Mouse (Mus musculus): ENCODE measurements around the gene Vps35l.

Vps35l gene

DNA sequence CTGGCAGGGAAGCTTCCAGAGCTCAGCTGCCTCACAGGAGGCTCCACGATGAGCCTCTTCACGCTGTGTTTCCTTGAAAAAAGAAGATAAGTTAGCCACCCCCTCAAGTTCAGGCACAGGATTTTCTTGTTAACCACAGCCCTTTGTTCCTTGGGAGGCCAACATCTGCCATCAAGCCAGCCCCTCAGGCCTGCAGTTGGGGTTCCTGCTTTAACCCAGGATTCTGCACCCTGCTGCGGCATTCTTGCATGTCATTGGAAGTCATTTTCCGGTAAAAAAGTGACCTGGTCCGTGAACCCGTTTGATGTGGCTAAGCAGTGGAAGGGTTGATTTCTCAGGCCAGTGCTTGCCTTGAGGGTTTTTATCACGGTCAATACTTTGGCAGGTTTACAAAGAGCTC, 84.4 kb downstream of the Vps35l start:
- no peak for DNase-seq

DNA sequence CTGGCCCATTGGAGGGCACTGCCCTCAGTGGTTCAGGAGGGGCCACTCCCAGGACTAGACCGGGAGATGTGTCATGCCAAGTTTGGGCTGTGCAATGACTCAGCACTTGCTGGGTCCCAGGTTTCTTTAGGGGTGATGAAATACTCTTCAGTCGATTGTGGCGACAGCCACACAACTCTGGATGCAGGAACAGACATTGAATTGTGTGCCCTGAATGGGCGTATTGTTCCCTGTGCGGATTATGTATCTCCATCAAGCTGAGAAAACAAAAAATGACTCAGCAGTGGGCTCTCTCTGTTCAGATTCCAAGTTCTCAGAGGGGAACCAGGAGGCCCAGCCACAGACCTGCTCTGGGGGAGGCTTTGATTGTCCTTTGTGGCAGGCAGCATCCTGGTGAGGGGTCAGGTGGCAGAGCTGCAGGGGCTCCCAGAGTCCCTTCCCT, 88.0 kb downstream of the Vps35l start:
- no peak for DNase-seq

GRCm38 (mm10) chr7:118837901-118838300, 97.9 kb downstream of the Vps35l start:
- DNase-seq: no peak

- DNase-seq: no peak
Measured at GRCm38 (mm10) chr7:118841030-118841745, 101.2 kb downstream of the Vps35l start.

GRCm38 (mm10) chr7:118841796-118842195, 101.8 kb downstream of the Vps35l start:
- no peak for DNase-seq

GRCm38 (mm10) chr7:118842938-118843337, 102.9 kb downstream of the Vps35l start:
- no peak for DNase-seq

DNA sequence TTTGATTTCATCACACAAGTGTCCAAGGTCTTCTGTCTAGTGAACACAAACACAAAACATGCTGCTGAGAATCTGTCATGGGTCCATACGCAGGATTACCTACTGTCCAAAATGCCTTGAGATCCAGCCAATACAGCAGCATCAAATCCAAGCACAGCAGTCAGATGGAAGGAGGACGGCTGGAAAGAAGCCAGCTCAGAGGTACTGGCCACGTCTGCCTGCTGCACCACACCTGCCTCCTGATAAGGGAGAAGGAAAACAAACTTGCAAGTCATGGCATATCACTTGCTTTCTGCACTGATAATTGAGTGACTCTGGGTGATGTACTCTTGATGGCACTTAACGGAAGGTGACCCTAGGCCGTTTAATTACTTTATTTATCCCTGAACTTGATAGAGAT, 105.1 kb downstream of the Vps35l start:
- DNase-seq: no peak

DNA sequence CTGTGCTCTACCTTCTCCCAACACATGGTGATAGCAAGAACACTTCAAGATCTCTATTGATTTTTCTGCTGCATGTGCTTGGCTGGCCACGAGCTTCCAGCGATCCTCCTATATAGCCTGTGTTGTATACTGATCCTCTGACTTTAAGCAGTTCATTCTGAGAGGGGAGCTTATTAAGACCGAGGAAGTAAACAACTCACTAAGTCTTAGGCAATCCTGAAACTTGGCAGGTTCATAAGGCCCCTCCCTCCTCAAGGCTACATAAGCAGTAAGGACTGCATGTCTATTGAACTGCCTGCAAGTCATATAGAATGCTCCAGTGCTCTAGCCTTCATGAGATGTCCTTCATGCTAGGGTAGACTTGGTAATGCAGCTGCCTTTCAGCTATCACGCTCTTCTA, 106.3 kb downstream of the Vps35l start:
- no peak for DNase-seq

DNA sequence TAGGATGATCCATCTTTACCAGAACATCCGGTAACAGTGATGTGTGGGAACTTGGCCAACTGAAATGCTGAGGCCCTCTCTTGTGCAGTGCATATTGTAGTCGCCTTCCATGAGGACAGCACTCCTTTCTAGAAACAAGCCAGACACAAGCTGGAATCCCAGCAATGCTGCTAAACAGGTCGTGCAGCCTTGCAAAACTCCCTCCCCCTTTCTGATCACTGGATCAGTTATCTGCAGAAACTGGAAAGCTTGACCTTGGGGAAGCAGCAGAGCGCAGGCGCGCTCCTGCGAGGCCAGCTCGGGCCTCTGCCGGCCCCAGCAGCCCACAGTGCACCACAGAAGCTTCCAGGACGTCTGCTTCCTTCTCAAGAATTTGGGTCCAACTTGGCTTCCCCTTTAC, 108.8 kb downstream of the Vps35l start:
- peak; percentile 43 to 64 for DNase-seq

- DNase-seq: no peak
Measured at GRCm38 (mm10) chr7:118849543-118850250, 109.7 kb downstream of the Vps35l start.

DNA sequence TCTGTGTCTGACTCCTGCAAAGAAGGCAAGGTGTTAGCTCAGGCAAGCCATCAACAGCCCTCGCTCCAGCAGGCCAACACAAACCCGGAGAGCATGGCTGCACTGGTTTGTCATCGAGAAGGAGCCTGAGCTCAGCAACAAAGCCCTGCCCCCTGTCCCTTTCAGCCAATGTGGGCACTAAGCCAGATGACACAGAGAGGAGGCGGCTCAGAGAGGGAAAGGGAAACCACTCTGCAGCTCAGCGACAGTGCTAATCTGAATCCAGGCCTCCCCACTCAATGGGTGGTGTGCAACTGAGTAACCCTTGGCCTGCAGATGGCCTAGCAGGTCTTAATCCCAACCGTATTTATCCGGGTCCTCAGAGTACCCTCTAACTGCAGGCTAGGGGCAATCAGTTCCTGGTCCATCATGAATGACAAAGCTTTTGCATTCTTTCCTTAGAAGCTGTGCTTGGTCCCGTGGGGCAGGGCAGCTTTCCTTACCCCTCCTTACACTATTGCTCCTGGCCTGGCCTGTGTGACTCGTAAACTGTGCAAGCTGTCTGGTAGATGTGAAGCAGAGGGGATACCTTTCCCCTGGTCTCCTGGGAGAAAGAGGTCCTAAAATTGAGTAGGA, 110.8 kb downstream of the Vps35l start:
- DNase-seq: peak in 1 of 2 experiments; percentile 10

DNA sequence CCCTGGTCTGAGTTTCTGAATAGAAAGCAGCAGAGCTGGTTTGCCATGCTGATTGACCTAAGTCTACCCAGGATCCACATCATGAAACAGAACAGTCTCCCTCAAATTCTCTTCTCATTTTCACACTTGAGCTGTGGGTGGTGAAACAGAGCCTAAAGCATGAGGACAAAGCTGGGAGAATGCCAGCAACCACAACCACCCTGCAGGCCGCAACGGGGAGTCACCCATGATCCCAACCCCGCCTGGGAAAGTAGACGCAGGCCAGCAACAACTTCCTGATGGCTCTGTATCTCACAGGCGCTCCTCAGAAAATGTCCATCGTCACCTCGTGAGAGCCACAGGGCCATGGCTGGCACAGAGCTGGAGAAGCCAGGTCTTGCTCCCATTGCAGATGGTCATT, 111.5 kb downstream of the Vps35l start:
- no peak for DNase-seq

- DNase-seq: no peak
Measured at GRCm38 (mm10) chr7:118852611-118853010, 112.6 kb downstream of the Vps35l start.

DNA sequence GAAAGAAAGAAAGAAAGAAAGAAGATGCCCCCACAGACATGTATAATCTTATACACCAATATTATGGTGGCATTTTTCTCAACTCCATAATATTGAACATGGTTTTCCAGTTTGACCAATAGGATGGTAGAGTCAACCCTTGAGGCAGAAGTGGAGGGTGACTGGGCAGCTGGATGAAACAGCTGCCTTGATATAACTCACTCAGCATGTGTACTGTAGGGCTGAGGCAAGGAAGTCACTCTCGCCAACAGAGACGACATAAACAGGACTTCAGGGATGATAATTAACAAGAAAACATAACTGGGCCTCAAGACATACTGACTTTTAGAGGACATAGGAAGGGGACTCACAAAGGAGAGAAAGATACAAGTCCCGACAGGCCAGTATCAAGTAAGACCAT, 114.6 kb downstream of the Vps35l start:
- DNase-seq: no peak

DNA sequence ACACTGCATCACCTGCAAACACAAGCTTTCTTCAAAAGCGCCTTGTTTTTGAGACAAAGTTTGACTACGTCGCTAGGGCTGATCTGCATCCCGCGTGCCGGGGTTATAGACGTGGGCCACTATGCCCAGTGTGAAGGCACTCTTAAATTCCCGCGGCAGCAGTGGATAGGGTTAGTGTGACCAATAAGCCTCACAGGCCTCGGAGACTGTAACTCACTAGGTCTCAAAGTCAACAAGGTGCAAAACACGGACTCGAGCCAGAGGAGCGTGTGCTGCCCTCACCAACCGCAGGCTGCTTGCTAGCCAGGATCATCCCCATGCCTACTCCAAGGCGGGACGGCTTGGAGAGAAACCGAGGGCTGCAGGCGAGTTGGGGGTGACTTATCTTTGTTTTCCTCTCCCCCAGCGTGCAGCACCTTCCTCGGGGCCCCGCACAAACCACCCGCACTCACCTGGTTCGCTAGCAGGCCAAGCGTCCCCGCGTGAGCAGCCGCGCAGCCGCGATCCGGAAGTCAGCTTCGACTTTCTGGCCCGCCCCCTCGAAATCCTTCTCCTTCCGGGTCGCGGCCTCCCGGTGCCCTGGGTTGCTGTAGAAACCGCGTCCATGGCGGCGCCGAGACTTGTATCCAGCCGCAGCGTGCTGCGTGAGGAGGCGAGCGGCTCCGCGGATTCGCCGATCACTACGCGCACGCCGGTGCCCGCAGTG, 115.3 kb downstream of the Vps35l start, which contains the start of gene Iqck:
TSS of gene Iqck (plus strand) at position 582 of the 706 bp plus-strand sequence.
- peak; percentile 93 for DNase-seq

GRCm38 (mm10) chr7:118855877-118856304, 115.9 kb downstream of the Vps35l start, which contains the start of gene Knop1:
Gene Knop1, minus strand, starts transcription at chr7:118856254.
- DNase-seq: no peak

DNA sequence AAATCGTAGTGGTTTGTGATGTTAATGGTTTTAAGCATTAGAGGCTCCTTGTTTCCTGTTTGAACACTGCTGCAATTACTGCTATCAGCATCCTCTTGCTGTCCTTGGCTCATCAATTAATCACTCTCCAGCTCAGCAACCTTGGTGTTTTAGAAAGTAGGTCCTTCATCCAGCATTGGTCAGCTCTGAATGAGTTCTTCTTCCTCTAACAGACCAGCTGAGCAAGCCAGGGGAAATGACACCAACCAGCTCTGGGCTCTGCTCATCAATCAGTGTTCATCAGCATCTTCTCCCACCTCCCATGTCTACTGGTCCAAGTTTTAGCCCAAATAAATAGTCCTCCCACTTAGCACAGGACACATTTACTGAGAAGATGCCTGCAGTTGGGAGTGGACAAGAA, 118.6 kb downstream of the Vps35l start:
- DNase-seq: no peak

DNA sequence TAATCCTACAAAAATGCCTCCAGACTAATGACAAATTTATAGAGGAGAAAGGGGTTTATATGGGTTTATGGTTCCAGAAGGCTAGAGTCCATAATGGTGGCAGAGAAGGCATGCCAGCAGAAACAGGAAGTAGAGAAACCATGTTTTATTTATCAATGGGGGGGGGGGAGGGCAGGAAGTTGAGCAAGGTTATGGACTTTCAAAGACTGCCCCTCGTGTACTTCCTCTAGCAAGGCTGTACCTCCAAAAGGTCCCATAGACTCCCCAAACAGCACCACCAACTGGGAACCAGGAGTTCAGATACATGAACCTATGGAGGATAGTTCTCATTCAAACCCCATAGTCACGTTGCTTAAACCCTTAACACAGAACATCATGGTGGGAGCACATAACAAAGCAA, 125.3 kb downstream of the Vps35l start:
- DNase-seq: no peak

- no peak for DNase-seq
Measured at GRCm38 (mm10) chr7:118879466-118880029, 139.5 kb downstream of the Vps35l start.

GRCm38 (mm10) chr7:118883957-118884356, 143.9 kb downstream of the Vps35l start:
- no peak for DNase-seq

DNA sequence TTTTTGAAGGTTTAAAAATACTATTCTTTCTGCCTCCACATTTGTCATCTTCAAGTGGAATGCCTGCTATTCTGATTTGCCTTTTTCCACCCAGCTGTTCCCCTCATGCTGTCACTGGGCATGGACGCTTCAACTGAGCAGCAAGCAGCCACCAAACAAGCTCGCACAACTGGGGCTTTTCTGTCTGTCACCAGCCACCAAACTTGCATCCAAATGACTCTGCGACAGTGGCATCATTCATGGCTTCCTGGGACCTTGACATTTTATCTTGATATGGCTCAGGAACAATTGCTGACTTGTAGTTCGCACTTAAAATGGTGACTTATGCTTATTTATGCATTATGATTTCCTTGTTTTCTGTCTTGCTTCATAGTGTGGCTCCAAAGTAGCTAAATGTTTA, 144.9 kb downstream of the Vps35l start:
- no peak for DNase-seq

DNA sequence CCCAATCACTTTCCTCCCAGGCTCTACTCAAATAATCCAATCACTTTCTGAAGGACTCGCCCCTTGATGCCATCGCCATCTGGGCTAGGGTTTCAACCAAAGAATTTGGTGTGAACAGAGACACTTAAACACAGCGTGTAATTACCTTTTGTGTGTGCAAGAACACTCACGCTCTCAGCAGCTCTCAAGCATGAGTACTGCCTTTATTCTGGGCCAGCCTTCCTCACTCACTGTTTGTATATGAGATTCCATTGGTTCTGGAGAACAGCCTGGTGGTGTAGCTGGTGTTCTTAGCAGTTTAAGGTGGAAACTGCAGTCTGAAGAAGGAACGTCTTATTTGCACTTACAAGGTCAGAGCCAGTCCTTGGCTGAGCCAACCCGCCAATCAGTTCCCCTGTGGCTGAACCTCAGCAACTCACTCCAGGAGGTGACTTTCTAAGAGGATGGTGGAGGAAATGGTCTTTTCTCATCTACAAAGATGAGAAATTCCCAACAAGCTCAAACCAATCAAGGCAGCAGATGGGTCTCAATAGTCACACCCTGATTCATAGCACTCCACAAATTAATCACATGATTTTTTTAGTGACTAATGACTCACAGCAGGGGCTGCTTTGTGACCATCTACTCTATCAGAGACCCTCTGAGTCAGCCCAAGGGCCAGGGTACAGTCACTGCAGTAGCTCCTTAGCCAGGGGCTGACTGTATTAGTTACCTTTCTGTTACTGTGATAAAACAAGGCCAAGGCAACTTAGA, 147.5 kb downstream of the Vps35l start:
- no peak for DNase-seq
